Mouse (Mus musculus) heart, adult 9 months (tissue): ENCODE data around the gene Cd28.

Experiments
- DNase-seq, 2 experiments: peaks; one replicate each; pipeline ENCODE4 v3.0.0; 2022; ENCODE audit warnings: low spot score in 2 of 2

The Cd28 gene

GRCm38 (mm10) chr1:60750201-60750765 lies 33.7 kb downstream of the Cd28 start:
- no peak for DNase-seq

- DNase-seq = no peak
These were observed 34.4 kb downstream of the Cd28 start for GRCm38 (mm10) chr1:60751011-60751410.

GRCm38 (mm10) chr1:60752986-60753385 lies 36.4 kb downstream of the Cd28 start:
- DNase-seq = no peak

GRCm38 (mm10) chr1:60753981-60754380 lies 37.4 kb downstream of the Cd28 start:
- DNase-seq = no peak

GRCm38 (mm10) chr1:60755391-60756243 lies 39.0 kb downstream of the Cd28 start:
- no peak for DNase-seq

- no peak for DNase-seq
These were observed 41.0 kb downstream of the Cd28 start for GRCm38 (mm10) chr1:60757631-60758030.

- no peak for DNase-seq
These were observed 41.6 kb downstream of the Cd28 start for GRCm38 (mm10) chr1:60758226-60758625.

- no peak for DNase-seq
These were observed 43.1 kb downstream of the Cd28 start for GRCm38 (mm10) chr1:60759563-60760335.

GRCm38 (mm10) chr1:60760475-60760874 lies 43.9 kb downstream of the Cd28 start:
- DNase-seq = peak in 1 of 2 experiments; percentile 17

- no peak for DNase-seq
These were observed 45.0 kb downstream of the Cd28 start for GRCm38 (mm10) chr1:60761528-60762171.

GRCm38 (mm10) chr1:60762451-60762850 lies 45.9 kb downstream of the Cd28 start:
- peak in 1 of 2 experiments; percentile 27 for DNase-seq

GRCm38 (mm10) chr1:60762916-60763315 lies 46.3 kb downstream of the Cd28 start:
- no peak for DNase-seq

GRCm38 (mm10) chr1:60771771-60772170 lies 55.2 kb downstream of the Cd28 start:
- DNase-seq = no peak

- DNase-seq = no peak
These were observed 56.6 kb downstream of the Cd28 start for GRCm38 (mm10) chr1:60773231-60773630.

- DNase-seq = no peak
These were observed 59.6 kb downstream of the Cd28 start for GRCm38 (mm10) chr1:60776166-60776565.

- DNase-seq = no peak
These were observed 60.3 kb downstream of the Cd28 start for GRCm38 (mm10) chr1:60776906-60777305.

GRCm38 (mm10) chr1:60778465-60779115 lies 62.0 kb downstream of the Cd28 start:
- peak; percentile 23 to 40 for DNase-seq

- no peak for DNase-seq
These were observed 62.6 kb downstream of the Cd28 start for GRCm38 (mm10) chr1:60779176-60779575.

- DNase-seq = no peak
These were observed 65.1 kb downstream of the Cd28 start for GRCm38 (mm10) chr1:60781666-60782065.

- no peak for DNase-seq
These were observed 77.1 kb downstream of the Cd28 start for GRCm38 (mm10) chr1:60793717-60794116.

- DNase-seq = no peak
These were observed 79.1 kb downstream of the Cd28 start for GRCm38 (mm10) chr1:60795677-60796205.
